25 mouse cellular contexts compared by ENCODE assay signal in the genomic region with DNA sequence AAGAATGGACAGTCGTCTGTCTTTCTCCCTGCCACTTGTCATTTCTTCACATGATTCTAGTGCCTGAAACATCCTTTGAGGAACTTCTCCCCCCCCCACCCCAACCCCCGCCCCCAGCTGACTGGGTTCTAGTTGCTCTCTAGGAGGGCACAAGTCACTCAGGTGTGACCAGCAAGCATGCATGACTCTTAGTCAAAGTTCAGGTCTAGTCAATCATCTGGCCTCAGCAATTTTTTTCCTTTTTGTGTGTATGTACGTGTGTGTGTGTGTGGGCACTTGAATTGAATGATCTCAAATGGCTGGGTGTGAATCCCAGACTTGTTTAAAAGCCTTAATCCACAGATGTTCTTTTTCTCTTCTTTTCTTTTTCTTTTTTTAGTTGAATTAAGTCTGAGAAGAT. TPM values are rescaled to one million over a fixed set of nuclear protein-coding genes. Genes with fewer than 3 reads are reported as not detected.
DNase-seq lines count a peak whose midpoint lies in the region; ATAC-seq and TF ChIP-seq lines count a peak whose summit lies in the region.
"Had no signal": no experiment of that assay in that cellular context is flagged by ENCODE, and none has a peak within 500 bp of the region (broad histone marks: within the 10 kb centered on the region; RNA-seq: fewer than 3 reads in every experiment).

No protein-coding gene starts in this region.

- no peak overlapping the region for H3K27ac ChIP-seq in kidney, adult 2 months (ENCODE audit: insufficient read depth, low read depth, low read length)
- H3K27ac ChIP-seq in liver, adult 2 months (replicated peaks; ENCODE audit: insufficient read depth, low read depth, low read length) = no peak overlapping the region
- H3K27ac ChIP-seq in liver, embryonic 11.5 days (ENCODE audit: low read depth, low read length) = no peak overlapping the region
- no peak overlapping the region for H3K27ac ChIP-seq in CH12.LX (ENCODE audit: insufficient read depth, low read depth)
- H3K27ac ChIP-seq in stomach, embryonic 16.5 days (ENCODE audit: low read length) = 0 out of 2 replicates have a peak overlapping the region, but pooled peaks have one; percentile 99
- no peak overlapping the region for H3K27ac ChIP-seq in forebrain, embryonic 11.5 days (ENCODE audit: low read depth, low read length)
- H3K27ac ChIP-seq: forebrain, embryonic 13.5 days; hindbrain, embryonic 12.5 days; hindbrain, embryonic 15.5 days had no signal

- in situ Hi-C loops in CH12.LX (cut with MboI; ENCODE audit: low pct_ligation_motif_present, low pct_unique_long_range_greater_than_20kb, low sequenced_read_pairs) = no loop called here

- no peak for TF ChIP-seq POLR2A in kidney, adult 2 months (IDR thresholded peaks at IDR 0.05; ENCODE audit: low read depth, low read length)
- TF ChIP-seq POLR2A in liver, adult 2 months (IDR thresholded peaks at IDR 0.05; ENCODE audit: extremely low read depth, insufficient read depth, low read length) = no peak
- no peak for TF ChIP-seq POLR2A in CH12.LX (IDR thresholded peaks at IDR 0.05; ENCODE audit: low read depth, low read length)

- no peaks in the 10 kb centered on the region for H3K36me3 ChIP-seq in kidney, adult 2 months (ENCODE audit: control insufficient read depth, insufficient read depth, low read length)
- H3K36me3 ChIP-seq in liver, adult 2 months (ENCODE audit: control insufficient read depth, insufficient read depth, low read length) = no peaks in the 10 kb centered on the region
- H3K36me3 ChIP-seq in liver, embryonic 11.5 days (ENCODE audit: control insufficient read depth, insufficient read depth, low read length) = no peaks in the 10 kb centered on the region
- H3K36me3 ChIP-seq in CH12.LX (replicated peaks in 1 of 2; ENCODE audit: control insufficient read depth in 1 of 2, insufficient read depth in 1 of 2, low read length in 1 of 2) = no peaks in the 10 kb centered on the region
- no peaks in the 10 kb centered on the region for H3K36me3 ChIP-seq in stomach, embryonic 16.5 days (ENCODE audit: control insufficient read depth, insufficient read depth, low read length)
- H3K36me3 ChIP-seq in forebrain, embryonic 11.5 days (ENCODE audit: control insufficient read depth, insufficient read depth, low read length) = no peaks in the 10 kb centered on the region
- H3K36me3 ChIP-seq: embryonic facial prominence, embryonic 10.5 days; embryonic facial prominence, embryonic 13.5 days; hindbrain, embryonic 12.5 days; hindbrain, embryonic 15.5 days had no signal

- TF ChIP-seq EP300 in CH12.LX (IDR thresholded peaks at IDR 0.05; ENCODE audit: low read length) = no peak

- no peaks in the 10 kb centered on the region; the same call in 1 of the 2 replicates for H3K79me2 ChIP-seq in liver, adult 2 months (ENCODE audit: control insufficient read depth, insufficient read depth, low read length)
- no peaks in the 10 kb centered on the region for H3K79me2 ChIP-seq in CH12.LX (replicated peaks; ENCODE audit: control insufficient read depth, extremely low read depth, insufficient read depth, poor library complexity, severe bottlenecking)

- H3K4me1 ChIP-seq in kidney, adult 2 months (ENCODE audit: control insufficient read depth, insufficient read depth, low read length) = peaks cover 24% of the 10 kb centered on the region
- H3K4me1 ChIP-seq in liver, adult 2 months (ENCODE audit: control insufficient read depth, insufficient read depth, low read length) = peaks cover 26% of the 10 kb centered on the region
- peaks cover 29% of the 10 kb centered on the region for H3K4me1 ChIP-seq in liver, embryonic 11.5 days (replicated peaks; ENCODE audit: control insufficient read depth, insufficient read depth, low read length)
- H3K4me1 ChIP-seq in CH12.LX (ENCODE audit: control insufficient read depth in 1 of 2, insufficient read depth in 2 of 2) = peaks cover 7 to 31% of the 10 kb centered on the region in 2 experiments; a peak in 3 of 4 replicates
- peaks cover 35% of the 10 kb centered on the region for H3K4me1 ChIP-seq in stomach, embryonic 16.5 days (ENCODE audit: control insufficient read depth, insufficient read depth, low read length)
- peaks cover 29% of the 10 kb centered on the region; the same call in 1 of the 2 replicates for H3K4me1 ChIP-seq in forebrain, embryonic 11.5 days (replicated peaks; ENCODE audit: control insufficient read depth, insufficient read depth, low read length)

- no peak for TF ChIP-seq CTCF in kidney, adult 2 months (conservative IDR thresholded peaks at IDR 0.05; ENCODE audit: insufficient read depth, insufficient read length, low read depth, low read length)
- no peak for TF ChIP-seq CTCF in liver, adult 2 months (IDR thresholded peaks at IDR 0.05; ENCODE audit: low read depth, low read length)
- no peak for TF ChIP-seq CTCF in CH12.LX (conservative IDR thresholded peaks at IDR 0.05 in 1 of 2, IDR thresholded peaks at IDR 0.05 in 1 of 2; ENCODE audit: low read depth in 2 of 2, low read length in 2 of 2)

- H3K9ac ChIP-seq in liver, adult 2 months (ENCODE audit: low read depth, low read length) = no peak overlapping the region
- H3K9ac ChIP-seq in liver, embryonic 11.5 days (ENCODE audit: low read depth, low read length) = no peak overlapping the region
- no peak overlapping the region for H3K9ac ChIP-seq in CH12.LX (ENCODE audit: insufficient read depth, low read depth)
- no peak overlapping the region for H3K9ac ChIP-seq in stomach, embryonic 16.5 days (ENCODE audit: low read length)
- no peak overlapping the region for H3K9ac ChIP-seq in forebrain, embryonic 11.5 days (ENCODE audit: low read length)
- H3K9ac ChIP-seq: forebrain, embryonic 13.5 days; hindbrain, embryonic 12.5 days; hindbrain, embryonic 15.5 days had no signal

- TF ChIP-seq RAD21 in CH12.LX (IDR thresholded peaks at IDR 0.05; ENCODE audit: low read depth, low read length) = no peak

- peak; percentile 83 for DNase-seq in kidney, adult 2 months
- DNase-seq in kidney, postnatal 10 days = no peak
- DNase-seq in liver, adult 2 months (ENCODE audit: extremely low read depth, low read depth, low spot score) = peak; percentile 49
- no peak for DNase-seq in liver, embryonic 11.5 days (ENCODE audit: low spot score)
- DNase-seq in CH12.LX (ENCODE audit: extremely low read depth) = no peak
- no peak for DNase-seq in forebrain, embryonic 11.5 days (ENCODE audit: low spot score)
- DNase-seq: adrenal gland, adult 2 months; adrenal gland, postnatal 14 days; B cell, adult 2 months; cerebellum, adult 11 months; cerebellum, adult 2 months; cerebellum, adult 9-11 months; cerebellum, postnatal 36 days; embryo, embryonic 11 days; gastrocnemius, adult 2 months; gastrocnemius, postnatal 14 days had no signal

- ATAC-seq in liver, embryonic 11.5 days (replicated peaks; ENCODE audit: low FRiP score) = no peak
- ATAC-seq in stomach, embryonic 16.5 days (ENCODE audit: insufficient read depth, low FRiP score) = no peak
- no peak for ATAC-seq in forebrain, embryonic 11.5 days (replicated peaks; ENCODE audit: low FRiP score)
- ATAC-seq: forebrain, embryonic 13.5 days; forebrain, embryonic 16.5 days had no signal

- dilution Hi-C loops in CH12.LX (cut with MboI; ENCODE audit: extremely low pct_ligation_motif_present, extremely low pct_unique_long_range_greater_than_20kb, low sequenced_read_pairs) = no loop called here

- H3K4me3 ChIP-seq in kidney, adult 2 months (ENCODE audit: insufficient read depth, low read depth, low read length) = no peak overlapping the region
- H3K4me3 ChIP-seq in liver, adult 2 months (ENCODE audit: insufficient read depth, low read depth, low read length) = no peak overlapping the region
- no peak overlapping the region for H3K4me3 ChIP-seq in liver, embryonic 11.5 days (ENCODE audit: low read depth, low read length)
- no peak overlapping the region for H3K4me3 ChIP-seq in CH12.LX (replicated peaks in 1 of 3; ENCODE audit: low read depth in 2 of 3, low read length in 2 of 3, poor library complexity in 1 of 3)
- no peak overlapping the region for H3K4me3 ChIP-seq in stomach, embryonic 16.5 days (replicated peaks; ENCODE audit: low read length)
- H3K4me3 ChIP-seq in forebrain, embryonic 11.5 days (ENCODE audit: low read depth, low read length) = no peak overlapping the region
- H3K4me3 ChIP-seq: embryonic facial prominence, embryonic 13.5 days; erythroblast, embryonic 14.5 days; forebrain, embryonic 13.5 days; gastrocnemius, adult 2 months; hindbrain, embryonic 12.5 days; hindbrain, embryonic 15.5 days had no signal

- no peaks in the 10 kb centered on the region for H3K27me3 ChIP-seq in kidney, adult 2 months (replicated peaks; ENCODE audit: control insufficient read depth, insufficient read depth, low read length)
- H3K27me3 ChIP-seq in liver, adult 2 months (ENCODE audit: control insufficient read depth, insufficient read depth, low read length) = no peaks in the 10 kb centered on the region
- peaks cover 15% of the 10 kb centered on the region for H3K27me3 ChIP-seq in liver, embryonic 11.5 days (replicated peaks; ENCODE audit: control insufficient read depth, insufficient read depth, low read length)
- H3K27me3 ChIP-seq in CH12.LX (replicated peaks) = no peaks in the 10 kb centered on the region
- H3K27me3 ChIP-seq in stomach, embryonic 16.5 days (ENCODE audit: control insufficient read depth, insufficient read depth, low read length) = no peaks in the 10 kb centered on the region
- no peaks in the 10 kb centered on the region for H3K27me3 ChIP-seq in forebrain, embryonic 11.5 days (ENCODE audit: control insufficient read depth, insufficient read depth, low read length)
- H3K27me3 ChIP-seq: embryonic facial prominence, embryonic 13.5 days had no signal

- WGBS in kidney, adult 2 months = 28% methylated on average over 3 of the region's 3 CpGs
- WGBS in liver, adult 2 months = 54% methylated on average over 3 of the region's 3 CpGs
- 68% methylated on average over 3 of the region's 3 CpGs for WGBS in liver, embryonic 11.5 days
- 60% methylated on average over 3 of the region's 3 CpGs for WGBS in stomach, embryonic 16.5 days
- WGBS in forebrain, embryonic 11.5 days = 55% methylated on average over 3 of the region's 3 CpGs

- H3K4me2 ChIP-seq in liver, embryonic 11.5 days = no peak overlapping the region
- no peak overlapping the region for H3K4me2 ChIP-seq in CH12.LX (ENCODE audit: insufficient read depth, low read depth, poor library complexity, severe bottlenecking)
- no peak overlapping the region for H3K4me2 ChIP-seq in stomach, embryonic 16.5 days (ENCODE audit: low read depth, low read length)
- no peak overlapping the region for H3K4me2 ChIP-seq in forebrain, embryonic 11.5 days (ENCODE audit: low read depth, low read length, severe bottlenecking)
- H3K4me2 ChIP-seq: forebrain, embryonic 13.5 days; heart, embryonic 11.5 days; hindbrain, embryonic 12.5 days; hindbrain, embryonic 15.5 days had no signal

- no peaks in the 10 kb centered on the region for H3K9me3 ChIP-seq in liver, embryonic 11.5 days (ENCODE audit: control insufficient read depth, low read length)
- no peaks in the 10 kb centered on the region for H3K9me3 ChIP-seq in CH12.LX (replicated peaks; ENCODE audit: low read length)
- H3K9me3 ChIP-seq in stomach, embryonic 16.5 days (replicated peaks; ENCODE audit: control insufficient read depth, low read length) = no peaks in the 10 kb centered on the region
- H3K9me3 ChIP-seq in forebrain, embryonic 11.5 days (ENCODE audit: control insufficient read depth, low read length) = no peaks in the 10 kb centered on the region
- H3K9me3 ChIP-seq: embryonic facial prominence, embryonic 10.5 days; embryonic facial prominence, embryonic 13.5 days; forebrain, embryonic 13.5 days; hindbrain, embryonic 12.5 days; hindbrain, embryonic 15.5 days had no signal

RNA-seq across cellular contexts. Expression of gene Rtkn, which starts 1.0 kb away (rescaled TPM):
- 73.6 and 96.1 TPM in 2 replicates for polyA plus RNA-seq in kidney, adult 2 months (2012; rRNA removed)
- total RNA-seq in liver, adult 2 months (2014; rRNA removed) = 4.7 and 6.9 TPM in 2 replicates
- polyA plus RNA-seq in liver, adult 2 months (2012; rRNA removed) = 12.2 and 17.4 TPM in 2 replicates
- 14.7 and 15.4 TPM in 2 replicates for polyA plus RNA-seq in liver, embryonic 11.5 days (2014; fragmentation: Nextera tagmentation; extraction: Ambion mirVana)
- 0.59 and 0.68 TPM in 2 replicates for total RNA-seq in CH12.LX (2012; rRNA removed)
- 0.54 and 1.3 TPM in 2 replicates for total RNA-seq in CH12.LX (2014; rRNA removed)
- 0.47 and 0.78 TPM in 2 replicates for polyA plus RNA-seq in CH12.LX (2012; ENCODE audit: insufficient read length, low read depth)
- polyA plus RNA-seq in stomach, embryonic 16.5 days (2015; fragmentation: Nextera tagmentation; extraction: Ambion mirVana) = 39.7 and 42.8 TPM in 2 replicates
- polyA plus RNA-seq in forebrain, embryonic 11.5 days (2014; fragmentation: Nextera tagmentation; extraction: Ambion mirVana) = 17.8 and 23.0 TPM in 2 replicates

RNA-seq across cellular contexts. Expression of gene Ino80b, which starts 9.0 kb away (rescaled TPM):
- polyA plus RNA-seq in kidney, adult 2 months (2012; rRNA removed) = 19.0 and 29.8 TPM in 2 replicates
- 9.5 and 10.3 TPM in 2 replicates for total RNA-seq in liver, adult 2 months (2014; rRNA removed)
- 23.8 and 26.5 TPM in 2 replicates for polyA plus RNA-seq in liver, adult 2 months (2012; rRNA removed)
- polyA plus RNA-seq in liver, embryonic 11.5 days (2014; fragmentation: Nextera tagmentation; extraction: Ambion mirVana) = 15.8 and 17.6 TPM in 2 replicates
- total RNA-seq in CH12.LX (2012; rRNA removed) (26.1 and 26.9 TPM in 2 replicates), CH12.LX (2014; rRNA removed) (14.9 and 15.4 TPM in 2 replicates)
- polyA plus RNA-seq in CH12.LX (2012; ENCODE audit: insufficient read length, low read depth) = 30.4 and 34.2 TPM in 2 replicates
- 7.9 and 8.4 TPM in 2 replicates for polyA plus RNA-seq in stomach, embryonic 16.5 days (2015; fragmentation: Nextera tagmentation; extraction: Ambion mirVana)
- polyA plus RNA-seq in forebrain, embryonic 11.5 days (2014; fragmentation: Nextera tagmentation; extraction: Ambion mirVana) = 20.0 and 27.7 TPM in 2 replicates

RNA-seq across cellular contexts. Expression of gene Wbp1, which starts 12.9 kb away (rescaled TPM):
- 203 and 259 TPM in 2 replicates for polyA plus RNA-seq in kidney, adult 2 months (2012; rRNA removed)
- total RNA-seq in liver, adult 2 months (2014; rRNA removed) = 39.5 and 48.3 TPM in 2 replicates
- 85.1 and 112 TPM in 2 replicates for polyA plus RNA-seq in liver, adult 2 months (2012; rRNA removed)
- polyA plus RNA-seq in liver, embryonic 11.5 days (2014; fragmentation: Nextera tagmentation; extraction: Ambion mirVana) = 45.1 and 50.3 TPM in 2 replicates
- 20.4 and 24.1 TPM in 2 replicates for total RNA-seq in CH12.LX (2012; rRNA removed)
- 23.1 and 27.5 TPM in 2 replicates for total RNA-seq in CH12.LX (2014; rRNA removed)
- polyA plus RNA-seq in CH12.LX (2012; ENCODE audit: insufficient read length, low read depth) = 16.6 and 19.3 TPM in 2 replicates
- polyA plus RNA-seq in stomach, embryonic 16.5 days (2015; fragmentation: Nextera tagmentation; extraction: Ambion mirVana) = 87.9 and 93.8 TPM in 2 replicates
- polyA plus RNA-seq in forebrain, embryonic 11.5 days (2014; fragmentation: Nextera tagmentation; extraction: Ambion mirVana) = 141 and 154 TPM in 2 replicates

RNA-seq across cellular contexts. Expression of gene Mogs, which starts 18.9 kb away (rescaled TPM):
- 35.5 and 42.3 TPM in 2 replicates for polyA plus RNA-seq in kidney, adult 2 months (2012; rRNA removed)
- 28.2 and 38.7 TPM in 2 replicates for total RNA-seq in liver, adult 2 months (2014; rRNA removed)
- polyA plus RNA-seq in liver, adult 2 months (2012; rRNA removed) = 51.3 and 66.1 TPM in 2 replicates
- 88.9 and 89.6 TPM in 2 replicates for polyA plus RNA-seq in liver, embryonic 11.5 days (2014; fragmentation: Nextera tagmentation; extraction: Ambion mirVana)
- total RNA-seq in CH12.LX (2012; rRNA removed) (78.9 and 104 TPM in 2 replicates), CH12.LX (2014; rRNA removed) (77.3 and 78.4 TPM in 2 replicates)
- polyA plus RNA-seq in CH12.LX (2012; ENCODE audit: insufficient read length, low read depth) = 53.0 and 57.2 TPM in 2 replicates
- 8.3 TPM in 2 replicates for polyA plus RNA-seq in stomach, embryonic 16.5 days (2015; fragmentation: Nextera tagmentation; extraction: Ambion mirVana)
- polyA plus RNA-seq in forebrain, embryonic 11.5 days (2014; fragmentation: Nextera tagmentation; extraction: Ambion mirVana) = 37.1 and 39.0 TPM in 2 replicates

RNA-seq across cellular contexts. Expression of gene Wdr54, which starts 22.0 kb away (rescaled TPM):
- polyA plus RNA-seq in kidney, adult 2 months (2012; rRNA removed) = 4.4 and 4.7 TPM in 2 replicates
- 0.13 and 0.28 TPM in 2 replicates for total RNA-seq in liver, adult 2 months (2014; rRNA removed)
- 1.7 and 2.4 TPM in 2 replicates for polyA plus RNA-seq in liver, adult 2 months (2012; rRNA removed)
- polyA plus RNA-seq in liver, embryonic 11.5 days (2014; fragmentation: Nextera tagmentation; extraction: Ambion mirVana) = 2.3 and 4.3 TPM in 2 replicates
- total RNA-seq in CH12.LX (2012; rRNA removed) (4.7 and 10.3 TPM in 2 replicates), CH12.LX (2014; rRNA removed) (4.9 and 7.8 TPM in 2 replicates)
- 1.7 and 1.9 TPM in 2 replicates for polyA plus RNA-seq in CH12.LX (2012; ENCODE audit: insufficient read length, low read depth)
- 4.1 and 5.0 TPM in 2 replicates for polyA plus RNA-seq in stomach, embryonic 16.5 days (2015; fragmentation: Nextera tagmentation; extraction: Ambion mirVana)
- polyA plus RNA-seq in forebrain, embryonic 11.5 days (2014; fragmentation: Nextera tagmentation; extraction: Ambion mirVana) = 12.6 and 15.6 TPM in 2 replicates

Comparison
In these comparisons a context has a peak if more than half of its experiments do, and no peak if none do; other contexts are left out.
1. DNase-seq: peak in kidney, adult 2 months (single experiment) and liver, adult 2 months (single experiment); none in kidney, postnatal 10 days (single experiment), liver, embryonic 11.5 days (single experiment), CH12.LX (single experiment) and forebrain, embryonic 11.5 days (single experiment).